Mouse (Mus musculus): ENCODE data around the gene Slc25a33. TPM values are rescaled to one million over a fixed set of nuclear protein-coding genes. Genes with fewer than 3 reads are reported as not detected.

The Slc25a33 gene
- polyA plus RNA-seq, 1 experiment from 2014 or later: 12.1 TPM

- peak overlapping the region; percentile 80 for H3K27ac ChIP-seq
- no peaks in the 10 kb centered on the region for H3K27me3 ChIP-seq
- no peaks in the 10 kb centered on the region for H3K9me3 ChIP-seq
- peaks cover 56% of the 10 kb centered on the region for H3K4me1 ChIP-seq
- peaks cover 28% of the 10 kb centered on the region for H3K36me3 ChIP-seq (replicated peaks)
- ATAC-seq (ENCODE audit: low FRiP score): no peak
- peak overlapping the region; percentile 25 for H3K4me2 ChIP-seq
- 95% methylated on average over 6 of the region's 6 CpGs for WGBS
- H3K4me3 ChIP-seq (replicated peaks): no peak overlapping the region
- H3K9ac ChIP-seq: no peak overlapping the region; the same call in 1 of the 2 replicates
Measured at GRCm38 (mm10) chr4:149734246-149734645, 39.8 kb downstream of the Slc25a33 start.

GRCm38 (mm10) chr4:149733748-149734147 is 40.3 kb downstream of the Slc25a33 start:
- peaks cover 59% of the 10 kb centered on the region for H3K4me1 ChIP-seq
- H3K27me3 ChIP-seq: no peaks in the 10 kb centered on the region
- peak overlapping the region; percentile 80 for H3K27ac ChIP-seq
- H3K4me3 ChIP-seq (replicated peaks): no peak overlapping the region
- peak overlapping the region; percentile 25 for H3K4me2 ChIP-seq
- H3K9ac ChIP-seq: no peak overlapping the region; the same call in 1 of the 2 replicates
- ATAC-seq (ENCODE audit: low FRiP score): no peak
- no peaks in the 10 kb centered on the region for H3K9me3 ChIP-seq
- peaks cover 33% of the 10 kb centered on the region for H3K36me3 ChIP-seq (replicated peaks)
- WGBS: 53% methylated on average over 6 of the region's 6 CpGs

GRCm38 (mm10) chr4:149732800-149733199 is 41.3 kb downstream of the Slc25a33 start:
- ATAC-seq (ENCODE audit: low FRiP score): no peak
- Histone ChIP-seq H3K9me3 (no peaks in the 10 kb centered on the region), H3K36me3 (replicated peaks) (peaks cover 41% of the 10 kb centered on the region), H3K27ac (peak overlapping the region; percentile 80), H3K4me1 (peaks cover 59% of the 10 kb centered on the region), H3K27me3 (no peaks in the 10 kb centered on the region), H3K4me2 (no peak overlapping the region), H3K9ac (no peak overlapping the region), H3K4me3 (replicated peaks) (no peak overlapping the region)
- 86% methylated on average over 10 of the region's 10 CpGs for WGBS

- Histone ChIP-seq H3K9me3 (no peaks in the 10 kb centered on the region), H3K27me3 (no peaks in the 10 kb centered on the region), H3K36me3 (replicated peaks) (peaks cover 46% of the 10 kb centered on the region), H3K27ac (peak overlapping the region; percentile 80), H3K4me3 (replicated peaks) (no peak overlapping the region), H3K4me1 (peaks cover 57% of the 10 kb centered on the region), H3K4me2 (no peak overlapping the region), H3K9ac (no peak overlapping the region)
- no peak for ATAC-seq (ENCODE audit: low FRiP score)
- WGBS: 93% methylated on average over 3 of the region's 3 CpGs
Measured at GRCm38 (mm10) chr4:149732313-149732712, 41.8 kb downstream of the Slc25a33 start.

GRCm38 (mm10) chr4:149730827-149731226 is 43.2 kb downstream of the Slc25a33 start:
- H3K27me3 ChIP-seq: no peaks in the 10 kb centered on the region
- no peaks in the 10 kb centered on the region for H3K9me3 ChIP-seq
- no peak overlapping the region for H3K9ac ChIP-seq
- no peak overlapping the region for H3K4me2 ChIP-seq
- 88% methylated on average over 7 of the region's 7 CpGs for WGBS
- ATAC-seq (ENCODE audit: low FRiP score): no peak
- peaks cover 60% of the 10 kb centered on the region for H3K36me3 ChIP-seq (replicated peaks)
- peaks cover 42% of the 10 kb centered on the region for H3K4me1 ChIP-seq
- no peak overlapping the region for H3K27ac ChIP-seq
- H3K4me3 ChIP-seq (replicated peaks): no peak overlapping the region

DNA sequence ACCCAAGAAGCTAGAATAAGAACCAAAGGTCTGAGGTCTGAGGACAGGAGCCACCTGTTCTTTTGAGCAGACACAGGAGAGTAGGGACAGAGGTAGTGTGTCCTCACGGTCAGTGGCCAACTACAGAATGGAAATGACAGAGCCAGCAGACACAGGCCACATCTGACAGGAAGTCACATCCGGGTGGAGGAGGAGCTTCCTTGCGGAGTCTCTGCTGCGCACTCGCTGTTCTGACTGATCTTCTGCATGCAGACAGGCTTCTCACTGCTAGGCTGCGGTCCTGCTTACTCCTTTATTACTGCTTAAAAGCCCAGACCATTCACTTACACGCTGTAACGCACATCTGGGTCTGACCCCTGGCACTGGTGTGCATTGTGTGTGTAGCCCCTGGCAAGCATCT is 45.3 kb downstream of the Slc25a33 start:
- WGBS: 79% methylated on average over 8 of the region's 8 CpGs
- H3K9ac ChIP-seq: no peak overlapping the region
- H3K27ac ChIP-seq: no peak overlapping the region
- no peaks in the 10 kb centered on the region for H3K9me3 ChIP-seq
- peaks cover 33% of the 10 kb centered on the region for H3K4me1 ChIP-seq
- no peaks in the 10 kb centered on the region for H3K27me3 ChIP-seq
- H3K36me3 ChIP-seq (replicated peaks): peaks cover 77% of the 10 kb centered on the region
- H3K4me3 ChIP-seq (replicated peaks): no peak overlapping the region
- no peak overlapping the region for H3K4me2 ChIP-seq
- no peak for ATAC-seq (ENCODE audit: low FRiP score)

DNA sequence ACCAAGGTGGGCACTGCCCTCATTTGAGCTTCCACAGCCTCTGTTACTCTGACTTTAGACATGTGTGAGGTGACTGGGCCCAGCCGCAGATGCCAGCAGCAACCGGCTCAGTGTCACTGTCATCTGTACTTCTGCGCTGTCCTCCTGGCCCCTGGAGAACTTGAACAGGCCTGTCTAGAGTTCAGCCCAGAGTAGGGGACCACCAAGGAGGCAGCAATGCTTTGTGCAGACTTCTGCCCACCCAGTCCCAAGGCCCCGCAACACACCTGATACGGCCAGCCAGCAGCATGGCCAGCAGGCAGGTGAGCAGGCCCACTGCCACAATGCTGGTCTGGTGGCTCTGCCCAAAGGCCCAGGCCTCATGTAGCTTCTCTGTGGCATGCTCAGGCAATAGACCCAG is 46.4 kb downstream of the Slc25a33 start:
- Histone ChIP-seq H3K9me3 (no peaks in the 10 kb centered on the region), H3K4me3 (replicated peaks) (no peak overlapping the region), H3K27ac (no peak overlapping the region), H3K4me2 (no peak overlapping the region), H3K36me3 (replicated peaks) (peaks cover 87% of the 10 kb centered on the region), H3K4me1 (peaks cover 31% of the 10 kb centered on the region), H3K27me3 (no peaks in the 10 kb centered on the region), H3K9ac (no peak overlapping the region)
- 96% methylated on average over 5 of the region's 5 CpGs for WGBS
- no peak for ATAC-seq (ENCODE audit: low FRiP score)

- Histone ChIP-seq H3K27ac (0 out of 2 replicates have a peak overlapping the region, but pooled peaks have one; percentile 13), H3K4me1 (peaks cover 27% of the 10 kb centered on the region), H3K4me2 (no peak overlapping the region), H3K27me3 (no peaks in the 10 kb centered on the region), H3K9me3 (no peaks in the 10 kb centered on the region), H3K4me3 (replicated peaks) (no peak overlapping the region), H3K9ac (no peak overlapping the region), H3K36me3 (replicated peaks) (peaks cover 92% of the 10 kb centered on the region)
- ATAC-seq (ENCODE audit: low FRiP score): no peak
- 75% methylated on average over 15 of the region's 15 CpGs for WGBS
Measured at GRCm38 (mm10) chr4:149725661-149726350, 48.3 kb downstream of the Slc25a33 start.

- Histone ChIP-seq H3K4me2 (no peak overlapping the region), H3K4me1 (peaks cover 27% of the 10 kb centered on the region), H3K27ac (no peak overlapping the region), H3K4me3 (replicated peaks) (no peak overlapping the region), H3K36me3 (replicated peaks) (peaks cover 94% of the 10 kb centered on the region), H3K9ac (no peak overlapping the region), H3K9me3 (no peaks in the 10 kb centered on the region), H3K27me3 (no peaks in the 10 kb centered on the region)
- no peak for ATAC-seq (ENCODE audit: low FRiP score)
- WGBS: 92% methylated on average over 17 of the region's 17 CpGs
Measured at GRCm38 (mm10) chr4:149724916-149725470, 49.1 kb downstream of the Slc25a33 start.

- Histone ChIP-seq H3K4me1 (peaks cover 26% of the 10 kb centered on the region), H3K9ac (no peak overlapping the region), H3K9me3 (no peaks in the 10 kb centered on the region), H3K4me3 (replicated peaks) (no peak overlapping the region), H3K4me2 (no peak overlapping the region), H3K36me3 (replicated peaks) (peaks cover 94% of the 10 kb centered on the region), H3K27me3 (no peaks in the 10 kb centered on the region), H3K27ac (peak overlapping the region; percentile 10; the same call in 1 of the 2 replicates)
- ATAC-seq (ENCODE audit: low FRiP score): 0 out of 2 replicates have a peak, but pooled peaks have one; percentile 31
- 79% methylated on average over 17 of the region's 17 CpGs for WGBS
Measured at GRCm38 (mm10) chr4:149723855-149724731, 50.0 kb downstream of the Slc25a33 start.

DNA sequence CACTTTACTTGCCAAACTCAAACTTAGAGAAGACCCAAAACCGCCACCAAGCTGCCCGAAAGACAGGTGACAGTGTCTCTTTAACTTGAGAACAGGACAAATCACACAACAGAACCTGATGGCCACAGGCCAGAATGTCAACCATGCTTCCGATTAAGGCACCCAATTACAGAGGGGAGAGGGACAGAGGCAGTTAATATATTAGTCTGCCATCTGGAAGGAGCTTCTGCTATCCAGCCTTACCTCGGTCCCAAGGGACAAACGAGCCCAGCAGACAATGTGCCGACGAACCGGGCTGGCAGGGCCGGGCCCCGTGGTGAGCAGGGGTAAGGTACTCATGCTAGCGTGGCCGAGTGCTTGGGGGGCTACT is 51.1 kb downstream of the Slc25a33 start:
- 82% methylated on average over 12 of the region's 12 CpGs for WGBS
- Histone ChIP-seq H3K27me3 (no peaks in the 10 kb centered on the region), H3K9ac (peak overlapping the region; percentile 7; the same call in 1 of the 2 replicates), H3K4me3 (replicated peaks) (no peak overlapping the region), H3K4me1 (peaks cover 24% of the 10 kb centered on the region), H3K4me2 (no peak overlapping the region), H3K36me3 (replicated peaks) (peaks cover 96% of the 10 kb centered on the region), H3K27ac (no peak overlapping the region), H3K9me3 (no peaks in the 10 kb centered on the region)
- ATAC-seq (ENCODE audit: low FRiP score): no peak

Measured in forebrain, embryonic 12.5 days (tissue).